Mouse (Mus musculus) bone marrow, adult 2 months (tissue): Measurements from ENCODE around the gene Usp6nl. TPM values are rescaled to one million over a fixed set of nuclear protein-coding genes. Genes with fewer than 3 reads are reported as not detected.

Experiments
- H3K27ac ChIP-seq: fragments of 200-500 bp; 2 replicates; pipeline ENCODE4 v1.5.1; 2012; ENCODE audit warnings: low read depth, mild to moderate bottlenecking, control low read depth, inconsistent platforms, low read length; ENCODE audit not compliant: control insufficient read depth, poor library complexity, insufficient read depth
- H3K4me1 ChIP-seq: fragments of 200-500 bp; 2 replicates; pipeline ENCODE4 v1.6.1; 2011; ENCODE audit warnings: low read length; ENCODE audit not compliant: control insufficient read depth, insufficient read depth
- H3K4me3 ChIP-seq: fragments of 200-500 bp; replicated peaks from 2 replicates; pipeline ENCODE3; 2011; ENCODE audit warnings: mild to moderate bottlenecking, low read depth, low read length, control low read depth; ENCODE audit not compliant: control insufficient read depth
- CTCF ChIP-seq: fragments of 200-500 bp; IDR thresholded peaks from 2 replicates; pipeline ENCODE4 v1.5.1; 2011; ENCODE audit warnings: low read length, control low read depth; ENCODE audit not compliant: control insufficient read depth, insufficient read depth
- POLR2A ChIP-seq: fragments of 200-500 bp; IDR thresholded peaks from 2 replicates; pipeline ENCODE4 v1.6.1; 2011; ENCODE audit warnings: low read depth, mild to moderate bottlenecking, control low read depth, low read length, borderline replicate concordance; ENCODE audit not compliant: control insufficient read depth
- WGBS: fragments of 180-500 bp; shearing (Covaris S2); methylation state at CpG from one replicate; pipeline ENCODE4 v1.1.7; 2018; 5-methylcytosine and 5-hydroxymethylcytosine counted together
- polyA plus RNA-seq: library from polyadenylated mRNA; stranded (reverse); fragments of >200 nt; gene quantifications from 2 replicates; pipeline ENCODE4 v1.2.4, GENCODE M21; 2011; ENCODE audit warnings: low replicate concordance; ENCODE audit not compliant: missing spikeins, insufficient read depth, insufficient read length

Gene Usp6nl
- polyA plus RNA-seq, 1 experiment, result 6.9 TPM

DNA sequence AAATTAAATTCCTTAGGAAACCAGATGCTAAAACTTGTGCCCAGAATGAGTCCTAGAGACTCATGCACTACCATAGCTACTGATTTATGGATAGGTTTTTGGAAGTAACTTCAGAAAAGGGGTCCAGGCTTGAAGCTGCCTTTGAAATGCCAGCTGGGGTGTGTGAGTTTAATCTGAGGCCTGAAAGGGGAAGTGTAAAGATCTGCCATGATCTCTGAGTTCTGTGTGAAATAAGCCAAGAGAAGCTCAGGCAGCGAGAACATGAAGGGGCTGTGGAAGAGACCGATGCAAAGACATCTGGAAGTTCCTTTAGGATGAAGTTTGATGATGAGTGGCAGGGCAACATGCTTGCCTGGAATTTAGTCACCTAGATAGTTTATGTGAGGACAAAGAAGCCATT, 126.4 kb downstream of the Usp6nl start:
- WGBS, result 27% methylated on average over 2 of the region's 2 CpGs
- peaks cover 3% of the 10 kb centered on the region for H3K4me1 ChIP-seq
- TF ChIP-seq CTCF (no peak), POLR2A (no peak)
- no peak overlapping the region for H3K27ac ChIP-seq
- H3K4me3 ChIP-seq, result no peak overlapping the region

DNA sequence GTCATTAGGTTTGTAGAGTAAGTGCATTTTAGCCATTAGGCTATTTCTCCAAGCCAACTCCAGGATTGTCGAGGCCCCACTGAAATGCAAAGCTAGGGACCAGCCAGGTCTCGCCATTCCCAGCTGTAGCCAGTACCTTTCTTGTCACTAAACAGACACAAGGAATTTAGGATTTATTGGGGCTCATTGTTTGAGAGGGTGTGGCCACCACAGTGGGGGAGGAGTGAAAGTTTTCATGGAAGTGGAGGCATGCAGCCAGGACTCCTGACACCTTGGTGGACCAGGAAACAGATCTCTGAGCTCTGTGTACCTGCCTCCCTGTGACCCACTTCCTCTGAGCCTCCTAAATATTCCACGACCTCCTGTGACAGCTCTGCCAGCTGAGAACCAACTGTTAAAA, 127.2 kb downstream of the Usp6nl start:
- Histone ChIP-seq H3K4me3 (no peak overlapping the region), H3K27ac (no peak overlapping the region), H3K4me1 (peaks cover 3% of the 10 kb centered on the region)
- no peak for TF ChIP-seq CTCF
- no peak for TF ChIP-seq POLR2A
- WGBS, result 79% methylated on average over 3 of the region's 3 CpGs

DNA sequence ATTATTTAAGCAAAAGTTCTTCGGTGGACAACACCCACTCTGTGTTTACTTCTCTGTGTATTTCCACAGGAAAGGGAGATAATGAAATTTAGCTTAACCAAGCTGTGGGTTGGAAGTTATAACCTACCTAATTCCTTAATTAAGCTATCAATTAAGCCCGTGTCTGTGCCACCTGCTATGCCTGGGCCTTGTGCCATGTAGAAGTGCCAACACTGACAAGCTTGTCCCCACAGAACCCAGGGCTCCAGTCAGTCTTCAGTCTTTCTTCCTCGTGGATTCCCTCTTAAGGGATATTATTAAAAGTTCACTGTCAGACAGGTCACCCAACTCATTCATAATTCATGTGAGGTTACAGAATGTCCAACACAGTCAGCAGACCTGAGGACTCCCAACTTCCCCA, 128.1 kb downstream of the Usp6nl start:
- no peak overlapping the region for H3K27ac ChIP-seq
- 62% methylated on average over 3 of the region's 3 CpGs for WGBS
- TF ChIP-seq CTCF (no peak), POLR2A (no peak)
- H3K4me1 ChIP-seq, result no peaks in the 10 kb centered on the region
- H3K4me3 ChIP-seq, result no peak overlapping the region

DNA sequence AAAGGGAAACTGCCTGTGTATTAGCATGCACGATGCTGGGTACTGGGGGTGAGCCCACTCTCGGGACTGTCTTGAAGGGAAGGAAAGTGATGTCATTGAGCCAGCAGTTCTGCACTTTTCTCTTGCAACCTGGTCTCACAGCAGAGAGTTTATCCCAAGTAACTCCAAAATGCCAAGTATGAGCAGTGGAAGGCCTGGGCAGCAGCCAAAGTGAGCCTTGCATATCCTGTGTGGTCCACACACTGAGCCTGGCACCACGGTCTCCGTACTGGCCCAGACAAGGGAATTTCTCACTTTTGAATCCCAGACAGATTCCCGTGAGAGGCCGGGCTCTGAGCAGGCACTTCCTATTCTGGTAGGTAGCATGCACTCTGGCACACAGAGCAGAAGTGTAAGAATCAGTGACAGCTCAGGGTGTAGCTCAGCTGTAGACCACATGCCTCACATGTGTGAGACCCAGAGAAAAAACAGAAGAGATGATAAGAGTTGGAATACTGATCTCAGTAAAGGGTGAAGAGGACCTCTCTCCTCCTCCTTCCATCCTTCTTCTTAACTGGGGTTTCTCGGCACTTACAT, 132.6 kb downstream of the Usp6nl start:
- WGBS, result 39% methylated on average over 7 of the region's 7 CpGs
- H3K4me1 ChIP-seq, result no peaks in the 10 kb centered on the region

DNA sequence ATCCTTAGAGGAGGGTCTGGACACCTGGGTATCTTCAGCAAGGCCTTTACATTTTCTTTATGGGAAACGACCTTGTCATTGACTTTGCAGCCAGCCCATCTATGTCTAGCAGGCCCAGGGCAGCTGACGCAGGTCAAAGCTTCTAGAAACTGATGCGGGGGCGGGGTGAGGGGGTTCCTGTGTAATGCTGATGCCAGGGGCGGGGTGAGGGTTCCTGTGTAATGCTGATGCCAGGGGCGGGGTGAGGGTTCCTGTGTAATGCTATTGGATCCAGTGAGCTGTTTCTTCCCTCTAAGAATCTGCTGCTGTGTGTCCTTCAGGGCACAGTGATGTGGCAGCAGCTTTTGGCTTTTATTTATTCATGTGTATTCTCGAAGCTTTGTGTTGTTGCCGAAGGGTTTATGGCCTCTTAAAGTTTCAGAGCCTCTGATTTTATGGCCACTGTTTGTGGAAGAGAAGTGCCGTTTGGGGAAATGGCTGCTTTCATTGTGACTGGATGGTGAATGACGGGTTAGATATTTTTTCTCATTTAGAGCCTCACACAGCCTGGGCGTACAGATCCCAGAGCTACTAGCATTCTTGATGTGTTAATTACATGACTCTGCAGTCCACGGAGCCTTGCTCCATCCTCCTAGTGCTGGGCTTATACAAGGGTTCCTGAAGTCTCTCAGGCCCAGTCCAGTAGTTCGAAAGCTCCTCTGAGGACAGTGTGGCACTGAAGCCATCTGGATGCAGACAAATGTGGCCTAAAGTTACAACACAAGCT, 137.0 kb downstream of the Usp6nl start:
- TF ChIP-seq POLR2A, result no peak
- TF ChIP-seq CTCF, result no peak
- Histone ChIP-seq H3K4me3 (no peak overlapping the region), H3K4me1 (no peaks in the 10 kb centered on the region), H3K27ac (no peak overlapping the region)
- WGBS, result 60% methylated on average over 13 of the region's 13 CpGs

More for the DNA sequence above, 132.6 kb downstream of the Usp6nl start:
- H3K4me3 ChIP-seq, result no peak overlapping the region
- no peak overlapping the region for H3K27ac ChIP-seq
- TF ChIP-seq CTCF (no peak), POLR2A (no peak)

DNA sequence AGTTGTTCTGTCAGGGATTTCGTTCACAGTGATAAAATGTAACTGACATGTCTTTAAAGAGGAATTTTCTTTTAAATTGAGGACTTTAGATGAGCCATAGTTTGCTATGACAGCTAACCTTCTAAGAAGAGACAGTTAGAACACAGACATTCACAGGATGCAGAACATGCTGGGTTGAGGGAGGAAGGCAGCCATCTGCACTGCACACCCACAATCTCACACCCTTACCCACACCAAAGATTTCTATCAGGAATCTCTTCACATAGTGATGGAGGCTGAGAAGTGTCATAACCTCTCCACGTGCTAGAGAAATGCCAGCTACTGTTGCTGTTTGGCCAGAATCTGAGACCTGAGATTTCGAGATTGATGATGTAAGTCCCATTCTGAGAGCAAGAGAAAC, 139.8 kb downstream of the Usp6nl start:
- TF ChIP-seq POLR2A (no peak), CTCF (no peak)
- WGBS, result 79% methylated on average over 3 of the region's 3 CpGs
- Histone ChIP-seq H3K4me3 (no peak overlapping the region), H3K4me1 (no peaks in the 10 kb centered on the region), H3K27ac (no peak overlapping the region)

DNA sequence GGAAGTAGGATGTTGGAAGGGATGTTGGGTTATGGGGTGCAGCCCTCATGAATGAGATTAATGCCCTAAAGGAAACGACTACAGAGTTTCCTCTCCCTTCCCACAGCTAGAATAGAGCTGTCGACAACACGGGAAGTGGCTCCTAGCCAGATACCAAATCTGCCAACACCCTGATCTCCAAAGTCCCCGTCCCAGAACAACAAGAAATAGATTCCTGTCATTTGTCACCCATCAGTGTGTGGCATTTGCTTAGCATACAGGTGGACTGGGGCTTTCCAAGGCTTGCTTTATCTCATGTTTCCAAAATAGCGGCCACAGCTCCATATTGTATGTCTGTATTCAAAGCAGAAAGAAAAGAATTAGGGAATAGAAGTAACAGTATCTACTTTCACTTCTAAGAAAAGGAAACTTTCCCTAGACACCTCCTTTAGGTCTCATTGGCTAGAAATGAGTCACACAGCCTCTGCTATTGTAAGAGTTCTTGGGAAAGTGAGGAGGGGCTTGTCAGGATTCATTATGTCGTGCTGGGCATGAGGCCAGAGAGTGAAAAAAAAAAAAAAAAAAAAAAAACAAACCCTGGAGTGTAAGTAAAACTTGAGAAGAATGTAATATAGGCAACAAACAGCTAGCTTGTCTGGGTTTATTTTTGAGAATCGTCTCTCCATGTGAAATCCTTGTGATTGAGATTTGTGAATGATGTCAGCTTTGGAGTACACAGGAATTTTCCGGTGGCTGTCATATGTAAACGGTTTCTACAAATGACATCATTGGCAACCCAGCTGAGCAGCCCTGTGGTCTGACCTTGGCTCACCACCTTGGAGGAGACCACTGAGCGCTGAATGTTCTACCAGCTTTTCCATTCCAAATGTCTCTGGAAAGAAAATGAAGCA, 141.6 kb downstream of the Usp6nl start:
- H3K4me1 ChIP-seq, result no peaks in the 10 kb centered on the region
- TF ChIP-seq POLR2A, result no peak
- 67% methylated on average over 10 of the region's 10 CpGs for WGBS
- H3K4me3 ChIP-seq, result no peak overlapping the region
- no peak overlapping the region for H3K27ac ChIP-seq

DNA sequence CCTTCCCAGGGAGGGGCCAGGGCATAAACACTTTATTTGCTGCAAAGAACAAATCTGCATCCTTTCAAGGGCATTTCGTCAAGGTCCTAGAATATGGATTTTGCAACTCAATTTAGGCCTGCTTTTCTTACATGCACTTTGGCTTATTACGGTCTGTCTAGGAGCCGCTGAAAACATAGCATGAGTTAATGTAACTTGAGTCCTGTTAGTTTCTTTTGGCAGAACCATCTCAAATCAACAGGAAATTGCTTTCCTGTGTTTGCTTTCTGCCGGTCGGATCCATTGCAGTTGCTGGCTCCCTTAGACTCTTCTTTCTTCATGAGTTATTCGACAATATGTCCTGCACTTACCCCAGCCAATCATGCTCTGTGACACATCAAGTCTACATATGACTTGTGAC, 143.9 kb downstream of the Usp6nl start:
- TF ChIP-seq CTCF (no peak), POLR2A (no peak)
- H3K27ac ChIP-seq, result no peak overlapping the region
- H3K4me1 ChIP-seq, result no peaks in the 10 kb centered on the region
- no peak overlapping the region for H3K4me3 ChIP-seq
- 82% methylated on average over 6 of the region's 6 CpGs for WGBS
